8 mouse cellular contexts compared by ENCODE assay signal in genomic region chr7:29179323-29179722, GRCm38 (mm10). TPM values are rescaled to one million over a fixed set of nuclear protein-coding genes. Genes with fewer than 3 reads are reported as not detected.
DNase-seq lines count a peak whose midpoint lies in the region; ATAC-seq lines count a peak whose summit lies in the region.

No protein-coding gene starts in this region.

- peak overlapping the region; percentile 84; the same call in 1 of the 2 replicates for H3K9ac ChIP-seq in kidney, embryonic 14.5 days (ENCODE audit: low read depth, low read length)
- peak overlapping the region; percentile 86 for H3K9ac ChIP-seq in heart, embryonic 14.5 days (ENCODE audit: low read length)
- H3K9ac ChIP-seq in liver, embryonic 16.5 days (ENCODE audit: low read depth, low read length) = peak overlapping the region; percentile 80
- H3K9ac ChIP-seq in stomach, embryonic 16.5 days (ENCODE audit: low read length) = peak overlapping the region; percentile 76

- H3K4me3 ChIP-seq in kidney, embryonic 14.5 days (ENCODE audit: low read length) = peak overlapping the region; percentile 86
- peak overlapping the region; percentile 29 to 71 for H3K4me3 ChIP-seq in heart, embryonic 14.5 days (ENCODE audit: control insufficient read depth in 1 of 2, insufficient read depth in 1 of 2, low read depth in 1 of 2, low read length in 2 of 2)
- H3K4me3 ChIP-seq in liver, embryonic 16.5 days (ENCODE audit: low read depth, low read length) = peak overlapping the region; percentile 79
- peak overlapping the region; percentile 54 for H3K4me3 ChIP-seq in stomach, embryonic 16.5 days (replicated peaks; ENCODE audit: low read length)

- H3K4me1 ChIP-seq in kidney, embryonic 14.5 days (ENCODE audit: control insufficient read depth, insufficient read depth, low read length) = peaks cover 10% of the 10 kb centered on the region
- H3K4me1 ChIP-seq in heart, embryonic 14.5 days (ENCODE audit: control insufficient read depth in 2 of 2, insufficient read depth in 2 of 2, low read length in 2 of 2) = peaks cover 6 to 15% of the 10 kb centered on the region in 2 experiments
- H3K4me1 ChIP-seq in liver, embryonic 16.5 days (ENCODE audit: control insufficient read depth, low read depth, low read length) = peaks cover 16% of the 10 kb centered on the region
- peaks cover 16% of the 10 kb centered on the region for H3K4me1 ChIP-seq in stomach, embryonic 16.5 days (ENCODE audit: control insufficient read depth, insufficient read depth, low read length)

- no peak for ATAC-seq in kidney, embryonic 14.5 days (ENCODE audit: low FRiP score, low TSS enrichment)
- ATAC-seq in heart, embryonic 14.5 days (ENCODE audit: insufficient number of reproducible peaks, insufficient read depth, low FRiP score, low read depth) = no peak
- no peak for ATAC-seq in liver, embryonic 16.5 days (ENCODE audit: low read depth)
- ATAC-seq in stomach, embryonic 16.5 days (ENCODE audit: insufficient read depth, low FRiP score) = no peak

- no peaks in the 10 kb centered on the region for H3K9me3 ChIP-seq in kidney, embryonic 14.5 days (ENCODE audit: control insufficient read depth, low read length)
- no peaks in the 10 kb centered on the region for H3K9me3 ChIP-seq in heart, embryonic 14.5 days (ENCODE audit: control insufficient read depth, low read length)
- no peaks in the 10 kb centered on the region for H3K9me3 ChIP-seq in liver, embryonic 16.5 days (replicated peaks; ENCODE audit: control insufficient read depth, low read length)
- no peaks in the 10 kb centered on the region for H3K9me3 ChIP-seq in stomach, embryonic 16.5 days (replicated peaks; ENCODE audit: control insufficient read depth, low read length)

- no peak overlapping the region for H3K27ac ChIP-seq in kidney, embryonic 14.5 days (ENCODE audit: low read depth, low read length)
- H3K27ac ChIP-seq in heart, embryonic 14.5 days (replicated peaks in 1 of 2; ENCODE audit: control insufficient read depth in 1 of 2, insufficient read depth in 1 of 2, low read depth in 2 of 2, low read length in 2 of 2) = no peak overlapping the region
- H3K27ac ChIP-seq in liver, embryonic 16.5 days (ENCODE audit: low read length) = peak overlapping the region; percentile 45; the same call in 1 of the 2 replicates
- no peak overlapping the region for H3K27ac ChIP-seq in stomach, embryonic 16.5 days (ENCODE audit: low read length)

- DNase-seq in kidney, adult 11 months = no peak
- DNase-seq in MN1 (ENCODE audit: low spot score) = peak; percentile 75
- no peak for DNase-seq in urinary bladder, postnatal 25 days (ENCODE audit: low spot score)
- no peak for DNase-seq in spleen, postnatal 36 days (ENCODE audit: low spot score in 2 of 2)

- H3K36me3 ChIP-seq in kidney, embryonic 14.5 days (ENCODE audit: control insufficient read depth, insufficient read depth, low read length) = peaks cover 29% of the 10 kb centered on the region
- H3K36me3 ChIP-seq in heart, embryonic 14.5 days (ENCODE audit: control insufficient read depth, insufficient read depth, low read length) = peaks cover 43% of the 10 kb centered on the region
- H3K36me3 ChIP-seq in liver, embryonic 16.5 days (ENCODE audit: control insufficient read depth, insufficient read depth) = peaks cover 22% of the 10 kb centered on the region
- peaks cover 23% of the 10 kb centered on the region for H3K36me3 ChIP-seq in stomach, embryonic 16.5 days (ENCODE audit: control insufficient read depth, insufficient read depth, low read length)

- H3K4me2 ChIP-seq in kidney, embryonic 14.5 days (replicated peaks; ENCODE audit: low read depth, low read length) = peak overlapping the region; percentile 75
- H3K4me2 ChIP-seq in heart, embryonic 14.5 days (ENCODE audit: low read length) = peak overlapping the region; percentile 82
- peak overlapping the region; percentile 80 for H3K4me2 ChIP-seq in liver, embryonic 16.5 days (ENCODE audit: low read depth, low read length)
- H3K4me2 ChIP-seq in stomach, embryonic 16.5 days (ENCODE audit: low read depth, low read length) = peak overlapping the region; percentile 86

- H3K27me3 ChIP-seq in kidney, embryonic 14.5 days (ENCODE audit: control insufficient read depth, insufficient read depth, low read length) = 0 out of 2 replicates have a peak, but pooled peaks cover 4% of the 10 kb centered on the region
- no peaks in the 10 kb centered on the region for H3K27me3 ChIP-seq in heart, embryonic 14.5 days (ENCODE audit: control insufficient read depth, insufficient read depth, low read length)
- no peaks in the 10 kb centered on the region for H3K27me3 ChIP-seq in liver, embryonic 16.5 days (ENCODE audit: control insufficient read depth, insufficient read depth, low read depth, low read length)
- no peaks in the 10 kb centered on the region for H3K27me3 ChIP-seq in stomach, embryonic 16.5 days (ENCODE audit: control insufficient read depth, insufficient read depth, low read length)

- 46% methylated on average over 7 of the region's 7 CpGs for WGBS in kidney, embryonic 14.5 days
- 24% methylated on average over 7 of the region's 7 CpGs for WGBS in heart, embryonic 14.5 days
- WGBS in liver, embryonic 16.5 days (ENCODE audit: insufficient replicate concordance) = 14% methylated on average over 7 of the region's 7 CpGs
- 25% methylated on average over 7 of the region's 7 CpGs for WGBS in stomach, embryonic 16.5 days

RNA-seq across cellular contexts. Expression of gene Psmd8, which starts 1.2 kb away (rescaled TPM):
- polyA plus RNA-seq in kidney, embryonic 14.5 days (2014; fragmentation: Nextera tagmentation; extraction: Ambion mirVana) = 281 and 283 TPM in 2 replicates
- polyA plus RNA-seq in heart, embryonic 14.5 days (2014; fragmentation: Nextera tagmentation; extraction: Ambion mirVana) = 227 and 241 TPM in 2 replicates
- 106 and 111 TPM in 2 replicates for polyA plus RNA-seq in liver, embryonic 16.5 days (2015; fragmentation: Nextera tagmentation; extraction: Ambion mirVana)
- 242 and 249 TPM in 2 replicates for polyA plus RNA-seq in stomach, embryonic 16.5 days (2015; fragmentation: Nextera tagmentation; extraction: Ambion mirVana)

RNA-seq across cellular contexts. Expression of gene Spred3, which starts 9.1 kb away (rescaled TPM):
- 6.0 and 6.4 TPM in 2 replicates for polyA plus RNA-seq in kidney, embryonic 14.5 days (2014; fragmentation: Nextera tagmentation; extraction: Ambion mirVana)
- polyA plus RNA-seq in heart, embryonic 14.5 days (2014; fragmentation: Nextera tagmentation; extraction: Ambion mirVana) = 1.3 and 1.6 TPM in 2 replicates
- polyA plus RNA-seq in liver, embryonic 16.5 days (2015; fragmentation: Nextera tagmentation; extraction: Ambion mirVana) = 0.19 and 0.25 TPM in 2 replicates
- polyA plus RNA-seq in stomach, embryonic 16.5 days (2015; fragmentation: Nextera tagmentation; extraction: Ambion mirVana) = 1.6 and 2.2 TPM in 2 replicates

RNA-seq across cellular contexts. Expression of gene Ggn, which starts 9.3 kb away (rescaled TPM):
- polyA plus RNA-seq in kidney, embryonic 14.5 days (2014; fragmentation: Nextera tagmentation; extraction: Ambion mirVana) = 0.47 and 0.91 TPM in 2 replicates
- polyA plus RNA-seq in heart, embryonic 14.5 days (2014; fragmentation: Nextera tagmentation; extraction: Ambion mirVana) = 0.28 and 0.86 TPM in 2 replicates
- 0.09 TPM in 1 of 2 replicates, not detected in the other for polyA plus RNA-seq in liver, embryonic 16.5 days (2015; fragmentation: Nextera tagmentation; extraction: Ambion mirVana)
- polyA plus RNA-seq in stomach, embryonic 16.5 days (2015; fragmentation: Nextera tagmentation; extraction: Ambion mirVana) = 0.51 and 0.56 TPM in 2 replicates

RNA-seq across cellular contexts. Expression of gene Fam98c, which starts 23.3 kb away (rescaled TPM):
- 12.2 and 13.9 TPM in 2 replicates for polyA plus RNA-seq in kidney, embryonic 14.5 days (2014; fragmentation: Nextera tagmentation; extraction: Ambion mirVana)
- polyA plus RNA-seq in heart, embryonic 14.5 days (2014; fragmentation: Nextera tagmentation; extraction: Ambion mirVana) = 13.9 and 14.4 TPM in 2 replicates
- 3.8 and 4.9 TPM in 2 replicates for polyA plus RNA-seq in liver, embryonic 16.5 days (2015; fragmentation: Nextera tagmentation; extraction: Ambion mirVana)
- 18.9 and 19.6 TPM in 2 replicates for polyA plus RNA-seq in stomach, embryonic 16.5 days (2015; fragmentation: Nextera tagmentation; extraction: Ambion mirVana)

RNA-seq across cellular contexts. Expression of gene Catsperg1, which starts 34.5 kb away (rescaled TPM):
- 0.61 and 0.97 TPM in 2 replicates for polyA plus RNA-seq in kidney, embryonic 14.5 days (2014; fragmentation: Nextera tagmentation; extraction: Ambion mirVana)
- 0.44 and 0.66 TPM in 2 replicates for polyA plus RNA-seq in heart, embryonic 14.5 days (2014; fragmentation: Nextera tagmentation; extraction: Ambion mirVana)
- polyA plus RNA-seq in liver, embryonic 16.5 days (2015; fragmentation: Nextera tagmentation; extraction: Ambion mirVana) = 0.15 and 0.35 TPM in 2 replicates
- polyA plus RNA-seq in stomach, embryonic 16.5 days (2015; fragmentation: Nextera tagmentation; extraction: Ambion mirVana) = 0.41 and 0.81 TPM in 2 replicates
